Mouse (Mus musculus) heart, adult 9 months (tissue): Measurements from ENCODE around the gene Nkapl.

ENCODE experiments used
- DNase-seq, 2 experiments: peaks; one replicate each; pipeline ENCODE4 v3.0.0; 2022; ENCODE audit warnings: low spot score in 2 of 2

Gene Nkapl

GRCm38 (mm10) chr13:21435476-21435875 lies 32.8 kb downstream of the Nkapl start:
- no peak for DNase-seq

- DNase-seq, result no peak
These were observed 40.7 kb downstream of the Nkapl start for GRCm38 (mm10) chr13:21427631-21428030.

- no peak for DNase-seq
These were observed 45.0 kb downstream of the Nkapl start for GRCm38 (mm10) chr13:21423301-21423700.

- DNase-seq, result no peak
These were observed 49.4 kb downstream of the Nkapl start for GRCm38 (mm10) chr13:21418865-21419264.

GRCm38 (mm10) chr13:21417298-21418010 lies 50.9 kb downstream of the Nkapl start:
- DNase-seq, result no peak
